Mouse (Mus musculus) limb, embryonic 15.5 days (tissue): ENCODE results near the gene 4933428G20Rik. TPM values are rescaled to one million over a fixed set of nuclear protein-coding genes. Genes with fewer than 3 reads are reported as not detected.
A peak's percentile ranks its signal among the peaks of the same experiment; 100 is the strongest.

Source experiments
- ATAC-seq: fragments of 200-750 bp; cut with Nextera tagmentation; 2 replicates; pipeline ENCODE4 v1.8.0; 2017; ENCODE audit warnings: low read depth, moderate TSS enrichment; ENCODE audit not compliant: insufficient number of reproducible peaks, low FRiP score, low TSS enrichment
- H3K27ac ChIP-seq: fragments of 300-500 bp; sonication (generic); 2 replicates; pipeline ENCODE4 v1.5.1; 2015; ENCODE audit warnings: moderate library complexity, mild to moderate bottlenecking, inconsistent platforms
- H3K27me3 ChIP-seq: fragments of 300-500 bp; sonication (generic); 2 replicates; pipeline ENCODE4 v1.6.1; 2015; ENCODE audit warnings: inconsistent platforms
- H3K36me3 ChIP-seq: fragments of 300-500 bp; sonication (generic); 2 replicates; pipeline ENCODE4 v1.6.1; 2015; ENCODE audit warnings: inconsistent platforms
- H3K4me1 ChIP-seq: fragments of 300-500 bp; sonication (generic); 2 replicates; pipeline ENCODE4 v1.6.1; 2015; ENCODE audit warnings: inconsistent platforms
- H3K4me2 ChIP-seq: fragments of 300-500 bp; sonication (generic); 2 replicates; pipeline ENCODE4 v1.6.1; 2015; ENCODE audit warnings: mild to moderate bottlenecking, inconsistent platforms
- H3K4me3 ChIP-seq: fragments of 300-500 bp; sonication (generic); 2 replicates; pipeline ENCODE4 v1.5.1; 2015; ENCODE audit warnings: mild to moderate bottlenecking, inconsistent platforms
- H3K9ac ChIP-seq: fragments of 300-500 bp; sonication (generic); 2 replicates; pipeline ENCODE4 v1.6.1; 2015; ENCODE audit warnings: inconsistent platforms
- H3K9me3 ChIP-seq: fragments of 300-500 bp; sonication (generic); 2 replicates; pipeline ENCODE4 v1.6.1; 2016; ENCODE audit warnings: inconsistent platforms
- WGBS: fragments of 180-500 bp; shearing (Covaris S2); methylation state at CpG from one replicate; pipeline ENCODE4 v1.1.7; 2015; 5-methylcytosine and 5-hydroxymethylcytosine counted together
- polyA plus RNA-seq: library from polyadenylated mRNA; unstranded; fragments of >200 nt; fragmentation: Nextera tagmentation; extraction: Ambion mirVana; gene quantifications from 2 replicates; pipeline ENCODE4 v1.2.1, GENCODE M21; 2015

4933428G20Rik gene
- polyA plus RNA-seq, result 0.93 and 1.1 TPM in 2 replicates

DNA sequence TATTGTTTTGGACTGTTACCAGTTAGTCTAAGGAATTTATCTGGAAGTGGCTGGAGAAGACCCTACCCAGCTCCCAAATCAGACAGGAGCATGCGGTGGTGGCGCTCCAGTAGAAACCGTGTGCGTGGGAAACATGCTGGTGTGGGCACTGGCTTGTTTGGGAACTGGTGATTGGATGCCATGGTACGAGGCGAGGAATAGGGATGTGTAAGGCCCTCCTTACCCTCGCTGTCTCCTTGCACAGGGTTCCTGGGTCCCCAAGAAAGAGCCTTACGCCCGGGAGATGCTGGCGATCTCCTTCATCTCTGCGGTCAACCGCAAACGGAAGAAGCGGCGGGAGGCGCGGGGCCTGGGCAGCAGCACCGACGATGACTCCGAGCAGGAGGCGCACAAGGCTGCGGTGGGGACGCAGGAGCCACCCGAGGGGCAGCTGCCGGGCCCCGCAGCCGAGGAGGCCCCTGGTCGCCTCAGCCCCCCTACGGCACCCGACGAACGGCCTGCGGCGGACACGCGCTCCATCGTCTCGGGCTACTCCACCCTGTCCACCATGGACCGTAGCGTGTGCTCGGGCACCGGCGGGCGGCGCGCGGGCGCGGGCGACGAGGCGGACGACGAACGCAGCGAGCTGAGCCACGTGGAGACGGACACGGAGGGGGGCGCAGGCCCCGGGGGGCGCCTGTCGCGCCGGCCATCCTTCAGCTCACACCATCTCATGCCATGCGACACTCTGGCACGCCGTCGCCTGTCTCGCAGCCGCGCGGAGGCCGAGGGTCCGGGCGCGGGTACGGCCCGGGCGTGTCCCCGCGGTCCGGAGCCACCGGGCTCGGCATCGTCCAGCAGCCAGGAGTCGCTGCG is at the start of gene 4933428G20Rik:
TSS of gene 4933428G20Rik (minus strand) at position 476 of the 855 bp plus-strand sequence.
- Histone ChIP-seq H3K36me3 (peaks cover 41% of the 10 kb centered on the region), H3K27me3 (peaks cover 43% of the 10 kb centered on the region), H3K9ac (no peak within 1 kb of the TSS), H3K9me3 (no peaks in the 10 kb centered on the region), H3K4me1 (peaks cover 16% of the 10 kb centered on the region), H3K4me2 (peak within 1 kb of the TSS; percentile 28), H3K27ac (no peak within 1 kb of the TSS), H3K4me3 (peak within 1 kb of the TSS; percentile 18)
- WGBS, result 28% methylated on average over 64 of the region's 88 CpGs
- ATAC-seq, result 0 out of 2 replicates have a peak, but pooled peaks have one; percentile 12

GRCm38 (mm10) chr11:97548757-97549156 is 48.6 kb upstream of the 4933428G20Rik start:
- WGBS, result 49% methylated on average over 8 of the region's 8 CpGs
- H3K27me3 ChIP-seq, result peaks cover 93% of the 10 kb centered on the region
- ATAC-seq, result no peak
- H3K27ac ChIP-seq, result no peak overlapping the region
- H3K4me3 ChIP-seq, result no peak overlapping the region
- no peaks in the 10 kb centered on the region for H3K36me3 ChIP-seq
- peaks cover 19% of the 10 kb centered on the region for H3K4me1 ChIP-seq
- H3K9ac ChIP-seq, result no peak overlapping the region
- no peaks in the 10 kb centered on the region for H3K9me3 ChIP-seq
- H3K4me2 ChIP-seq, result no peak overlapping the region

DNA sequence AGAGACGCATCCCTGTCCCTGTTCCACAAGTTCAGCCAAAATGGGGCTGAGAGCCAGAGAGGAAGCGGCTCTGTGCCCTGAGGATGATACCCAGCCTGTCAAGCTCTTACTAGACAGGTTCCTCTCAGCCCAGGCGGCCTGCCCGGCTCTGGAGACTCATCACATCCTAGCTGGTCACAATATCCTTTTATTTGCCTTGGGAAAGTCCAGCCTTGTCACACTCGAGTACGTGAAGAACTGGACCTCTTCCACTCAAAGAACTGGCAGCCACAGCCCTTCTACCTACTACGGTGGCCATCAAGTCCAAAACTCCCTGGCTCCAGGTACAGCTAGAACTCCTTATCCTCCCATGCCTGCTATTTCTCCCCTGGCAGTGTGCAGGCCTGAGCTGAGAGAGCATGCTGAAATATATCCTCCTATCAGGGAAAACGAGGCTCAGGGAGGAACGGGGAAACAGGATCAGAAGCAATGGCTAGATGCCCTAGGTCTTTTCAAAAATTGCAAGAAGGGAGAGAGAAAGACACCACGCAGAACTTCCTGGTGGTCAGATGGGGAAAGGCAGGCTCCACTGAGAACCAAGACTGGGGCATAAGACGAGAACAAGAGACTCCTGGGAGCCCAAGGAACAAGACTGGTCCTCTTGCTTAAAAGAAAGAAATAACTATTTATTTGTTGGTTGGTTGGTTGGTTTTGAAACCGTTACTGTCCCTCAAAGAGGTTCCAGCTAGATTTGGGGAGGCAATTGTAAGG is 48.0 kb upstream of the 4933428G20Rik start:
- peaks cover 99% of the 10 kb centered on the region for H3K27me3 ChIP-seq
- H3K9me3 ChIP-seq, result no peaks in the 10 kb centered on the region
- H3K4me2 ChIP-seq, result no peak overlapping the region
- no peaks in the 10 kb centered on the region for H3K36me3 ChIP-seq
- 63% methylated on average over 12 of the region's 12 CpGs for WGBS
- no peak overlapping the region for H3K4me3 ChIP-seq
- H3K4me1 ChIP-seq, result peaks cover 19% of the 10 kb centered on the region
- no peak overlapping the region for H3K27ac ChIP-seq
- ATAC-seq, result no peak
- H3K9ac ChIP-seq, result no peak overlapping the region

DNA sequence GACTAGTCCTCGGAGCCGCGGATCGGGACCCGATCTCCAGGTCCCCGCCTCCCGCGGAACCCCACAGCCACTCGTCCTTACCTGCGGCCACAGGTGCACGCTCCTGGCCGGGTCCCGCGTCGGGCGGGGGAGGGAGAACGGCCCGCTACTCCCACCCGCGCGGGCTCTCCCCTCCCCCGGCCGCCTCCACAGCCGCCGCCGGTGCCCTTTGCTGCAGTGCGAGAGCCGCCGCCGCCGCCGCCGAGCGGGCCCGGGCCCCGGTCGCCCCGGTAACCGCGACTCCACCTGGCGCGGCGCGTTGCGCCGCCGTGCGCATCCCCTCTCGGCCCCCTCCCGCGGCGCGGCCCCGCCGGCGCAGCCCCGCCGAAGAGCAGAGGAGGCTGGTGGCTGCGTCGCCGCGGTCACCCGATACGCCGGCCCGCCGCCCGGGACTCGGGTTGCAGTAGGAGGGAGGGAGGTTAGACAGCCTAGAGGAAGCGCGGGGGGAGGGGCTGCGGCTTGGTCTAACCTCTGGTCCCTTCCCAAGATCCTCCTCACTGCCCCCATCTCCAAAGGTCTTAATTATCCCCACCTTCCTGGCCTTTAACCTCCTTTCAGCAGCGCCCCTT is 46.8 kb upstream of the 4933428G20Rik start:
- WGBS, result 0% methylated on average over 63 of the region's 73 CpGs
- peak overlapping the region; percentile 99 for H3K4me2 ChIP-seq
- ATAC-seq, result no peak

GRCm38 (mm10) chr11:97545808-97546560 is 45.8 kb upstream of the 4933428G20Rik start:
- no peak for ATAC-seq
- H3K4me1 ChIP-seq, result peaks cover 18% of the 10 kb centered on the region
- 4% methylated on average over 26 of the region's 26 CpGs for WGBS

More for the DNA sequence above, 46.8 kb upstream of the 4933428G20Rik start:
- Histone ChIP-seq H3K9me3 (no peaks in the 10 kb centered on the region), H3K27me3 (peaks cover 98% of the 10 kb centered on the region), H3K27ac (no peak overlapping the region), H3K4me3 (peak overlapping the region; percentile 55), H3K4me1 (peaks cover 21% of the 10 kb centered on the region), H3K36me3 (no peaks in the 10 kb centered on the region), H3K9ac (peak overlapping the region; percentile 39; the same call in 1 of the 2 replicates)

DNA sequence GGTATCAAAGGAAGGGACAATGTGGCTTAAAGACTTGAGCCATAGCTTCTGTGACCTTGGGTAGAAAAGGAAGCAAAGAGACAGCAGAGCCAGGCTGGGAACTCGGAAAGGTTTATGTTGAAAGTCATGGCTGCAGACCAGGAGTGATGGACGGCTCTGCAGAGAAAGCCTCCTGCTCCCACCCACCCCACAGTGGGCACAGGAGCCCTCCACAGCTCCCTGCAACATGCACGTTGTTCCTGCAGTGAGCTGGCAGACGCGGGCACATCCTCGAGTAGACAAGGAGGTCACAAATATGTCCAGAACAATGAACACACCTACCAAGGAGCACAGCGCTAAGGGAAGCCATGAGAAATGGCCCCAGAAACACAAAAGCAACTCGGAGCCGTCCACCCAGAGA is 43.7 kb upstream of the 4933428G20Rik start:
- H3K4me3 ChIP-seq, result no peak overlapping the region
- no peaks in the 10 kb centered on the region for H3K36me3 ChIP-seq
- H3K27ac ChIP-seq, result no peak overlapping the region
- ATAC-seq, result no peak
- 80% methylated on average over 9 of the region's 9 CpGs for WGBS
- H3K9me3 ChIP-seq, result no peaks in the 10 kb centered on the region
- H3K9ac ChIP-seq, result no peak overlapping the region
- peaks cover 83% of the 10 kb centered on the region for H3K27me3 ChIP-seq
- H3K4me1 ChIP-seq, result peaks cover 23% of the 10 kb centered on the region
- H3K4me2 ChIP-seq, result no peak overlapping the region

More at GRCm38 (mm10) chr11:97545808-97546560, 45.8 kb upstream of the 4933428G20Rik start:
- Histone ChIP-seq H3K4me2 (peak overlapping the region; percentile 99), H3K27ac (no peak overlapping the region), H3K36me3 (no peaks in the 10 kb centered on the region), H3K4me3 (peak overlapping the region; percentile 55), H3K9ac (no peak overlapping the region), H3K27me3 (peaks cover 97% of the 10 kb centered on the region), H3K9me3 (no peaks in the 10 kb centered on the region)

DNA sequence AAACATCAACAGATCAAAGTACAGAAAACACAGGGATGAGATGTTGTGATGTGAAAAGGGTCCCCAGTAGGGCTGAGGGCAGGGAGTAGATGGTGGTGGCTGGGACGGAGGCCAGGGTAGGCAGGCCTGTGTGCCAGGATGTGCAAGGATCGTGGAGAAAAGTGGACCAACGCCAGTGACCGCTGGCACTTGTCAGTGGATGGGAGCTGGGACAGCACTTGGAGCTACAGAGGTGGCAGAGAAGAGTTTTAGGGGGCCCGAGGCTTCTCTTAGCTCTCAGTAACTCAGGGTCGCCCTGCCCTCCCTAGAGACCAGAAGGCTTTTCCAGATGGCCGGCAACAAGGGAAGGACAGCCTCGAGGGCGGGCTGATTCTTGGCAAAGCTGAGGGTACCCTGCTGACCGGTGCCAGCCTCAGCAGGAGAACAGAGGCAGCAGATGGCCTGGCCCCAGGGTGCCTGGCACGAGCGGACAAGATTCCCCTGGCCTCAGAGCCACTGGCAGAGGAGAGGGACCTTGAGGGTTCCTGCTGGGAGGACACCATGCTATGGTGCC is 43.1 kb upstream of the 4933428G20Rik start:
- Histone ChIP-seq H3K4me3 (no peak overlapping the region), H3K27me3 (peaks cover 83% of the 10 kb centered on the region), H3K9me3 (no peaks in the 10 kb centered on the region), H3K4me1 (peaks cover 23% of the 10 kb centered on the region), H3K9ac (no peak overlapping the region), H3K27ac (no peak overlapping the region), H3K4me2 (no peak overlapping the region), H3K36me3 (no peaks in the 10 kb centered on the region)
- ATAC-seq, result no peak
- WGBS, result 61% methylated on average over 12 of the region's 12 CpGs

DNA sequence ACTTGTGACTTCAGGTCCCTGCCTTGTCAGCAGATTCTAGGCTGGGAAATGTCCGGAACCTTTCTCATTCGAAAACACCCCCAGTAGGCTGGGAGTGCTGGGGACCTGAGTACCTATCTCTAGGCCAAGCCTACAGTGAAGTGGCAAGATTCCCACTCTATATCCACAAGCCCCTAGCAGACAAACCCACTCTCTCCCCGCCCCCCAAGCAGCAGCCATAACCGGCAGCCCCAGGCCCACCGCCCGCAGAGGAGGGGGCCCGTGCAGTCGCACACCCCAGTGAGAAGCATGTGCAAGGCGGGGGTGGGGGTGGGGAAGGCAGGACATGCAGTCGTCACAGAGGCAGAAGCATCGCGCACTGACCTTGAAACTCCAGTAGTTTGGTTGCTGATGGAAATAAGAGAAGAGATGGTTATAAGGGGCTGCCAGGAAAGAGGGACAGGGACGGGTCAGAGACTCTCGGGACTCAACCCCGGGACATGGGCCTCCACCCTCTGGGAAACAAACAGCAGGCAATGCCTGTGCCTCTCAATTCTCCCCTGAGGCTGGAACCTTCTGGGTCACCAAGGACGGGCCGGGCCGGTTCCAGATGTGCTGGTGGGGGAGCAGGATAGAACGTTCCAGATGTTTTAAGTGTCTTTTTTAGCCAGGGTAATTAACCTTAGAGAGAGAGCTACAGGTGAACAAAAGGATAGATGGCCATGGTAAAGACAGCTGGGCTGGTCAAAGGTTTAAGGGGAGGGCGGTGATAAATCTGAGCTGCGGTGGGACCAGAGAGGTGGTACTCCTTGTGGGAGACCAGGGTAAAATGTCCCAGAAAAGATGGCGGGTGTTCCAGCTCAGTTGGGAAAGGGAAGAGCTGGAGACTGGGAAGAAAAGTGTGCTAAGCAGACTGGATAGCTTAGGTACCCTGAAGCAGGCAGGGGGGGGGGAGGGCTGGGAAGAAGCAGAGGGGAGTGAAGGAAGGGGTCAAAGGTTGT is 42.3 kb upstream of the 4933428G20Rik start:
- Histone ChIP-seq H3K9ac (no peak overlapping the region), H3K36me3 (no peaks in the 10 kb centered on the region), H3K4me1 (peaks cover 26% of the 10 kb centered on the region), H3K4me2 (no peak overlapping the region), H3K27ac (no peak overlapping the region), H3K9me3 (no peaks in the 10 kb centered on the region), H3K27me3 (peaks cover 83% of the 10 kb centered on the region), H3K4me3 (no peak overlapping the region)
- 72% methylated on average over 22 of the region's 22 CpGs for WGBS
- ATAC-seq, result no peak

DNA sequence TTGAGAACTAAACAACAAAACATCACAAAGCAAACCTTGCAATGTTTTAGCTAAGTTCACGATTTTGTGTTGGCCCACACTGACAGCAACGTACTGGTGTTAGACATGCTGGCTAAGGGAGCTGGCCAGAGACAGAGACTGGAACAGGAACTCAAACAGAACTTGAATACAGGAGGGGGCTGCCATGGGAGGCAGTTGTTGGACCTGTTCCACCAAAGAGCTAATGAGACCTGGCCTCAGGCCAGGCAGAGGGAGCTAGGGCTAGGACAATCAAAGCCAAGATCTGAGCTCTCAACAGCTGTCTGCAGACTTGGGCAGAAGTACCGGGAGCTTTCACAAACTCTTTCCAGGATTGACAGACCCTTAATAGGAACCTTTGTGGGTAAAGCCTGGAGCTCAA is 40.5 kb upstream of the 4933428G20Rik start:
- H3K4me1 ChIP-seq, result peaks cover 25% of the 10 kb centered on the region
- no peaks in the 10 kb centered on the region for H3K9me3 ChIP-seq
- H3K27ac ChIP-seq, result no peak overlapping the region
- no peak overlapping the region for H3K9ac ChIP-seq
- H3K4me2 ChIP-seq, result no peak overlapping the region
- no peak overlapping the region for H3K4me3 ChIP-seq
- 28% methylated on average over 3 of the region's 3 CpGs for WGBS
- H3K27me3 ChIP-seq, result peaks cover 83% of the 10 kb centered on the region
- ATAC-seq, result no peak
- no peaks in the 10 kb centered on the region for H3K36me3 ChIP-seq

GRCm38 (mm10) chr11:97540136-97540535 is 40.0 kb upstream of the 4933428G20Rik start:
- Histone ChIP-seq H3K27me3 (peaks cover 83% of the 10 kb centered on the region), H3K27ac (no peak overlapping the region), H3K9ac (no peak overlapping the region), H3K4me3 (no peak overlapping the region), H3K4me1 (peaks cover 27% of the 10 kb centered on the region), H3K4me2 (no peak overlapping the region), H3K36me3 (no peaks in the 10 kb centered on the region), H3K9me3 (no peaks in the 10 kb centered on the region)
- WGBS, result 58% methylated on average over 3 of the region's 3 CpGs
- ATAC-seq, result no peak
